Mouse (Mus musculus) myocyte (in vitro differentiated cells): ENCODE measurements around the gene Gm37240. TPM values are rescaled to one million over a fixed set of nuclear protein-coding genes. Genes with fewer than 3 reads are reported as not detected.

ENCODE experiments used
- H3K27me3 ChIP-seq: one replicate; pipeline ENCODE4 v1.6.1; 2011; ENCODE audit not compliant: control insufficient read depth, insufficient read depth, insufficient read length
- H3K36me3 ChIP-seq: one replicate; pipeline ENCODE4 v1.6.1; 2011; ENCODE audit not compliant: control insufficient read depth, insufficient read depth
- H3K4me2 ChIP-seq: one replicate; pipeline ENCODE4 v1.6.1; 2011; ENCODE audit warnings: low read depth, control low read depth
- H3K4me3 ChIP-seq: one replicate; pipeline ENCODE4 v1.5.1; 2011; ENCODE audit warnings: mild to moderate bottlenecking, control low read depth, moderate library complexity
- H3K79me2 ChIP-seq: one replicate; pipeline ENCODE4 v1.6.1; 2011; ENCODE audit not compliant: control insufficient read depth, insufficient read depth
- H3ac ChIP-seq: one replicate; pipeline ENCODE4 v1.6.1; 2011; ENCODE audit not compliant: control insufficient read depth, insufficient read length
- CEBPB ChIP-seq: IDR thresholded peaks from 2 replicates; pipeline ENCODE4 v1.6.1; 2011; ENCODE audit warnings: mild to moderate bottlenecking, moderate library complexity; ENCODE audit not compliant: poor library complexity, insufficient read depth, severe bottlenecking
- E2F4 ChIP-seq: IDR thresholded peaks from one replicate; pipeline ENCODE4 v1.6.1; 2011; ENCODE audit warnings: mild to moderate bottlenecking, control low read depth, moderate library complexity; ENCODE audit not compliant: insufficient read depth
- MAX ChIP-seq: IDR thresholded peaks from one replicate; pipeline ENCODE4 v1.6.1; 2011; ENCODE audit warnings: low read depth, mild to moderate bottlenecking, control low read depth
- MYOD1 ChIP-seq, 3 experiments: IDR thresholded peaks; one replicate each; pipeline ENCODE4 v1.6.1; 2011; ENCODE audit warnings: control low read depth in 2 of 3, low read depth in 2 of 3, mild to moderate bottlenecking in 2 of 3, moderate library complexity in 1 of 3; ENCODE audit not compliant: insufficient read length in 2 of 3, control insufficient read depth in 1 of 3
- MYOG ChIP-seq, 3 experiments: IDR thresholded peaks; one replicate each; pipeline ENCODE4 v1.6.1; 2011; ENCODE audit warnings: control low read depth in 2 of 3, low read depth in 2 of 3, mild to moderate bottlenecking in 2 of 3; ENCODE audit not compliant: insufficient read length in 2 of 3, control insufficient read depth in 1 of 3, insufficient read depth in 1 of 3
- POLR2A ChIP-seq: IDR thresholded peaks from one replicate; pipeline ENCODE4 v1.6.1; 2011; ENCODE audit warnings: low read depth, mild to moderate bottlenecking, control low read depth, moderate library complexity; ENCODE audit not compliant: insufficient read length
- POLR2AphosphoS2 ChIP-seq: IDR thresholded peaks from one replicate; pipeline ENCODE4 v1.6.1; 2011; ENCODE audit warnings: low read depth, control low read depth; ENCODE audit not compliant: insufficient read length
- REST ChIP-seq: IDR thresholded peaks from one replicate; pipeline ENCODE4 v1.6.1; 2011; ENCODE audit warnings: mild to moderate bottlenecking, control low read depth, moderate library complexity; ENCODE audit not compliant: insufficient read depth, insufficient read length
- SRF ChIP-seq: IDR thresholded peaks from one replicate; pipeline ENCODE4 v1.6.1; 2011; ENCODE audit warnings: low read depth; ENCODE audit not compliant: control insufficient read depth, insufficient read length
- TCF12 ChIP-seq: IDR thresholded peaks from one replicate; pipeline ENCODE4 v1.6.1; 2011; ENCODE audit warnings: mild to moderate bottlenecking, control low read depth; ENCODE audit not compliant: poor library complexity, insufficient read depth, severe bottlenecking
- TCF3 ChIP-seq: IDR thresholded peaks from one replicate; pipeline ENCODE4 v1.6.1; 2011; ENCODE audit warnings: low read depth, control low read depth; ENCODE audit not compliant: insufficient read length
- USF1 ChIP-seq: IDR thresholded peaks from one replicate; pipeline ENCODE4 v1.6.1; 2011; ENCODE audit warnings: low read depth, mild to moderate bottlenecking, control low read depth, moderate library complexity
- polyA plus RNA-seq: library from polyadenylated mRNA; unstranded; fragments of >200 nt; fragmentation: generic; extraction: Trizol; gene quantifications from one replicate; pipeline ENCODE4 v1.2.1, GENCODE M21; 2012; ENCODE audit warnings: missing spikeins

The Gm37240 gene
- polyA plus RNA-seq, 1 experiment: 8.7 TPM

DNA sequence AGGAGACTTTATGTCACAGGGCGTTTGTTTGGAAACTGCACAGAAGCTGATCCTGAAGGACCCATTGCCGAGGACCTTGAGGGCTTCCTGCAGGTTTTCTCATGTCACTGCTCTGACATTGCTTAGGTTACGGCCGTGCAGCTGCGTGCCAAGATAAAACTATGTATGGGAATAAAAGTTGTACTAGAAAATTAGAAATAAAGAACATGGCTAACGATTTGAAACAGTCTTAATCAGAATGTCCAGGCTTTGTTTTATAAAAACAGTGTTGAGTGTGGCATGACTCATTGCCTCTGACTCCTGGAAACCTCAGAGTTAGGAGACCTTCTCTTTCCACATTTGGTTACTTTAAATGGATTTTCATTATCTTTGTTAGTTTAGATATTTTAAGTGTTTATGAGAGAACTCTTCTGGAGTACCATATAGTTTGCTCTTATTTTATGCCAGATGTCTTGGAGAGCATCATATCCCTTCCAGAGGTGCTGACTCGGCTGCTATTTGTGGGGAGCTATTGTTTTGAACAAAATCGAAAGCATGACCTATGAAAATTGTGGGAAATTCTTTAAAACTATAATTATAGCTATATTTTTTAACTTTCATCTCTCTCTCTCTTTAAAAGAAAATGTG is 960.0 kb downstream of the Gm37240 start:
- Histone ChIP-seq H3ac (no peak overlapping the region), H3K4me3 (peak overlapping the region; percentile 21), H3K4me2 (peak overlapping the region; percentile 68), H3K27me3 (no peaks in the 10 kb centered on the region), H3K36me3 (no peaks in the 10 kb centered on the region), H3K79me2 (peaks cover 41% of the 10 kb centered on the region)
- TF ChIP-seq CEBPB: no peak
- no peak for TF ChIP-seq MYOG (IDR thresholded peaks at IDR 0.05; ENCODE audit: control insufficient read depth in 1 of 3, insufficient read depth in 1 of 3, insufficient read length in 2 of 3, low read depth in 2 of 3)

DNA sequence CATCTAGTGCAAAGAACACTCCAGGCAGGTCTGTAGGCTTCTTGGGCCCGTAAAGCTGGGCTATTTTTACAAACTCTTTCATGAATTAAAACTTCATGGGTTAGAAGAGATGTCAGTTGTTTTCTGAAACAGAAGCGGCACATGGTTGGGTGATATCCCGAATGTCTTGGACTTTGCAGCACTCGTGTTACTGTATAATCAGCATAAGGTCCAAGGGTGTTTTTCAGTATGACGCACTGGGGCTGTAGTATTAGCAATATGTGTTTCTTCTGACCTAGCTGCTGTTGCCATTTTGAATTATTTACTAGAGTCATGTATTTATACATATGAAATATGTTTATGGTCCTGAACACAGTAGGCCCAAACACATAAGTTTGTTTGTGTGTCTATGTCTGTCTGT is 961.2 kb downstream of the Gm37240 start:
- H3K4me2 ChIP-seq: peak overlapping the region; percentile 68
- TF ChIP-seq REST: no peak
- TF ChIP-seq USF1: no peak
- peaks cover 29% of the 10 kb centered on the region for H3K79me2 ChIP-seq
- no peaks in the 10 kb centered on the region for H3K36me3 ChIP-seq
- no peaks in the 10 kb centered on the region for H3K27me3 ChIP-seq
- H3ac ChIP-seq: no peak overlapping the region
- H3K4me3 ChIP-seq: peak overlapping the region; percentile 21

GRCm38 (mm10) chr3:84925229-84925628 is 962.1 kb downstream of the Gm37240 start:
- H3K4me2 ChIP-seq: peak overlapping the region; percentile 68
- H3K36me3 ChIP-seq: no peaks in the 10 kb centered on the region
- H3K27me3 ChIP-seq: no peaks in the 10 kb centered on the region
- TF ChIP-seq TCF12: no peak
- TF ChIP-seq CEBPB: no peak
- TF ChIP-seq SRF: no peak
- TF ChIP-seq E2F4: no peak
- no peak for TF ChIP-seq POLR2A
- TF ChIP-seq MYOD1 (IDR thresholded peaks at IDR 0.05; ENCODE audit: control insufficient read depth in 1 of 3, insufficient read length in 2 of 3, low read depth in 2 of 3): peak; percentile 43 to 84 (median 67)
- TF ChIP-seq TCF3: no peak
- TF ChIP-seq MAX: no peak
- TF ChIP-seq REST: no peak
- no peak for TF ChIP-seq POLR2AphosphoS2
- TF ChIP-seq USF1: no peak
- TF ChIP-seq MYOG (IDR thresholded peaks at IDR 0.05; ENCODE audit: control insufficient read depth in 1 of 3, insufficient read depth in 1 of 3, insufficient read length in 2 of 3, low read depth in 2 of 3): peak in 1 of 3 experiments; percentile 30
- H3K4me3 ChIP-seq: peak overlapping the region; percentile 21
- H3ac ChIP-seq: no peak overlapping the region
- H3K79me2 ChIP-seq: peaks cover 20% of the 10 kb centered on the region

DNA sequence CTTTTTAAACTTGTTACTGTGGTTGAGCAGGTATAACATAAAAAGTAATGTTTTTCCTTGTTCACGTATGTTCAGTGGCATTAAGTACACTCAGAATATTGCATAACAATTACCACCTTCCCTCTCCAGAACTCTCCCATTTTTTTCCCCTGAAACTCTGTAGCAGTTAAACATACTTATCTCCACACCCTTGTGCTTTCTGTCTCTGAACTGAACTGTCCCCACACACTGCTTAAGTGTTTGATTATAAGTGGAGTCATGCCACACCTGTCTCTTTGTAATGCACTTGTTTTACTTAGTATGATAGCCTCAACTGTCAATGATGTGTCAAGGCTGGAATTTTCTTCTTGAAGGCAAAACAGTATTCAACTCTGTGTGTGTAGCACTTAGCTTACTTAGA is 963.6 kb downstream of the Gm37240 start:
- H3K4me3 ChIP-seq: no peak overlapping the region
- H3ac ChIP-seq: no peak overlapping the region
- no peaks in the 10 kb centered on the region for H3K27me3 ChIP-seq
- peaks cover 6% of the 10 kb centered on the region for H3K79me2 ChIP-seq
- TF ChIP-seq TCF3 (no peak), SRF (no peak), MYOD1 (IDR thresholded peaks at IDR 0.05; ENCODE audit: control insufficient read depth in 1 of 3, insufficient read length in 2 of 3, low read depth in 2 of 3) (no peak), MAX (no peak), CEBPB (no peak), REST (no peak), POLR2AphosphoS2 (no peak), TCF12 (no peak), MYOG (IDR thresholded peaks at IDR 0.05; ENCODE audit: control insufficient read depth in 1 of 3, insufficient read depth in 1 of 3, insufficient read length in 2 of 3, low read depth in 2 of 3) (no peak), E2F4 (no peak), POLR2A (no peak), USF1 (no peak)
- H3K36me3 ChIP-seq: no peaks in the 10 kb centered on the region
- H3K4me2 ChIP-seq: no peak overlapping the region

- Histone ChIP-seq H3K79me2 (peaks cover 2% of the 10 kb centered on the region), H3ac (no peak overlapping the region), H3K4me2 (no peak overlapping the region), H3K36me3 (no peaks in the 10 kb centered on the region), H3K4me3 (no peak overlapping the region), H3K27me3 (no peaks in the 10 kb centered on the region)
- no peak for TF ChIP-seq POLR2A
- 0 out of 2 replicates have a peak, but pooled peaks have one; percentile 11 for TF ChIP-seq CEBPB
- TF ChIP-seq POLR2AphosphoS2: no peak
Observed at GRCm38 (mm10) chr3:84923256-84923655, 964.1 kb downstream of the Gm37240 start.
